Mouse (Mus musculus) layer of hippocampus, adult 8-10 months (tissue): ENCODE measurements around the gene Bloc1s4. TPM values are rescaled to one million over a fixed set of nuclear protein-coding genes. Genes with fewer than 3 reads are reported as not detected.

Source experiments
- DNase-seq, 2 experiments: peaks; one replicate each; pipeline ENCODE4 v3.0.0; 2022; ENCODE audit warnings: low spot score in 2 of 2
- total RNA-seq, 4 experiments: library from RNA; stranded (reverse); gene quantifications; 2 replicates each; pipeline ENCODE4 v1.2.4; 2022

Gene Bloc1s4
- total RNA-seq: 10 to 100 TPM; 14.4 to 21.4 (median 18.5) TPM

DNA sequence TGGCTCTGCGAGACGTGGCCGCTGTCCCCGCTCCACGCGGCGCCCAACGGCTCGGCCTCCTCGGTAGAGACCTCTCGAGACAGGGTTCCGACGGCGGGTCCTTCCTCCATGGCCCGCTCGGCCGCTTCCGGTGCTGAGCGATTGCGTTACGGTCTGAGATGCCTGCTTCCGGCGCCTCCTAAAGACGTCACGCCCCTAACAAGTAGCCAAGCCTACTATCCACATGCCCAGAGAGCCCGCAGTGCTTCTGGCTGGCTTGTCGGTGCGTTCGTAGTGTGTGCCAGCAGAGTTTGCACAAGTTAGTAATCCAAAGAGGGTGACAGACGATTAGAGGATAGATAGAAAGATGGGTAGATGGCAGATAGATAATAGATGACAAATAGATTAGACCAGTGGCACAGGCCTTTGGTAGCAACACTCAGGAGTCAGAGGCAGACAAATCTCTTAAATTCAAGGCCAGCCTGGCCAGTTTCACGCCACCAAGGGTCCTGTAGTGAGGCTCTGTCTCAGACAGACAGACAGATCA, at the start of gene Bloc1s4:
TSS of gene Bloc1s4 (minus strand) at position 115 of the 526 bp plus-strand sequence.
- DNase-seq: peak; percentile 92 to 95

DNA sequence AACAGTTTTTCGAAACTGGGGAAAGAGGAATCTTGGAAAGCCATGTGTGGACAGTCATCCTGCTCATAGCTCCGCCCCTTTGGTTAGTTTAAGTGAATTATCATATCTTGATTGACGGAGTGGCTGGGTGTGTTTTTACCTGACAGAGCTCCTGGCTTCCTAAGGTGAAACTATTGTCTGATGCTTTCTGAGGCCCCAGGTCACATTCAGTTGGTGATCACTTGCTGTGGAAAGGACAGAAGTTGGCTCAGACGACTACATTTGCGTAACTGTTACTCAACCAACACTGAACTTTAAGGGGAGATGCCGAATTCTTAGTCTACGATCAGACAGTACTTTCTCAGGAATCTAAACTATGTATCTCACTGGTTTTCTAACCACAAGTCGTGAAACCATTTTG, 48.8 kb upstream of the Bloc1s4 start:
- DNase-seq: no peak

DNA sequence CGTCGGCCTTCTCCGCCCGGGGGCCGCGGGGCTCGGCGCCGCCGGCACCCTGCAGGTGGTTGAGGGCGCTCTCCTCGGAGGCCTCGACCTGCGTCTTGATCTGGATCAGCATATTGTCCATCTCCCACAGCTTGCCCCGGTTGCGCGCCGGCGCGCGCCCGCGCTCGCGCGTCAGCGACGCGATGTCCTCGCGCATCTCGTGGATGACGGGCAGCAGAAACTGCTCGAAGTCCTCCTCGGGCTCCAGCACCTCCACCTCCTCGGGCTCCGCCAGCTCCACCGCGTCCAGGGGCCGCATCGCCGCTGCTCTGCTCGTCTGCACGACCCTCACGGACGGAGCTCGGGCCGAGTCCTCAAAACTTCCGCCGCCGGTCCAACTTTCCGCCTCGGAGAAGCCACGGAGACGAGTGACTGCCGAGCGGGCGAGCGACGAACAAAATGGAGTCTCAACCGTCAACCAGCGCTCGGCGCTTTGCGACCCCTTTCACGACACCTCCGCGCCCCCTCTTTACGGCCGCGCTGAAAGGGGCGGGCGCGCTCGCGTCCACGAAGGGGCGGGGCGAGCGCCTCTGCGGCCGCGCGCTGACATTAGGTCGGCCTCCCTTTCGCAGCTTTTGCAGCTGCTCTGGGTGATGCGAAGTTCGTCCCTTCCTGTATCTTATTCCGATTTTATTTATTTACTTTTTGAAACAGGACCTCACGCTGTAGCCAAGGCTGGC, 48.0 kb upstream of the Bloc1s4 start, which contains the start of gene Mrfap1:
TSS of gene Mrfap1 (minus strand) at position 477 of the 719 bp plus-strand sequence.
- DNase-seq: peak; percentile 90 to 93

DNA sequence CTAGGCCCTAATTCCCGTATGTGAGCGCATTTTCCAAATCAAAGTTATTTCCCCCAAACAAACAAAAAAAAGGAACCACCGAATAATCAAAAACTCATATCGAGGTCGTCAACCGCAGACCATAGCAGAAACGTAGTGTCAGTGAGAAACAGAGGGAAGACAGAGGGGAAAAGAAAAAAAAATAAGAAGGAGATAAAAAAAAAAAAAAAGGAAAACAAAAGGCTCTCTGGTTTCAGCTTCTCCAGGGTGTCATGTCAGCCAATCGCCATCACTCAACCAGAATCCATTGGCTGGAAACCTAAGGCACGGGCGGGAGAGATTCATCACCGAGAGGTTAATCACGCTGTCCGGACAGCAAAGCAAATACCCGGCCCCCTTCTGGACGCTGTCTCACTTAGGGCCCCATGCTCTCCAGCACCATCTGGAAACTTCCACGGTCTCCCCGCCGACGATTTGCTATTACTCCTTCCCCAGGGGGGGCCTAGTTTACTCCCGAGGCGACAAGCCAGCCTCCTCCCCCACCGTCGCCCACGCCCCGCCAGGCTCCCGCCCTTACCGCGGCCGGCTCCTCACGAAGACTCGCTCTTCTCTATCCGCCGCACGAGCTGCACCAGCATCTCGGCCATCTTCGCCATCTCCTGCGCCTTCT, 47.3 kb upstream of the Bloc1s4 start:
- peak; percentile 64 to 67 for DNase-seq

DNA sequence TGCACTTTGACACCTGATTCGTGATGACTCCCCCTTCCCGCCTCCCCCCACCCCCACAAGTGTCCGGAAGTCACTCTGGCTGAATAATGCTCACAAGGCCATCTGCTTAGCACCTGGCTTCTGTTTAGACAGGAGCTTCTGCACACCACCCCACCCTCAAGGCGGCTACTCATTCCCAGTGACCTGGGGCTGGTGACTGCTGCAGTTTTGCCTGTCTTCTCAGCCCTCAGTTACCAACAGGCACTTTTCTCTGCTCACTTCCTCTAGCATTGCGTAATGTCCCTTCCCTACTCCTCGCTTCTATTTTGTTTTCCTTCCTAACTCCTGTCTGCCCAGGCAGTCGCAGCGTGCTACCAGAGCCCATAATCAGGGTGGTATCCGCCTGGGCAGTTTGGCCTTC, 43.4 kb upstream of the Bloc1s4 start:
- DNase-seq: no peak

DNA sequence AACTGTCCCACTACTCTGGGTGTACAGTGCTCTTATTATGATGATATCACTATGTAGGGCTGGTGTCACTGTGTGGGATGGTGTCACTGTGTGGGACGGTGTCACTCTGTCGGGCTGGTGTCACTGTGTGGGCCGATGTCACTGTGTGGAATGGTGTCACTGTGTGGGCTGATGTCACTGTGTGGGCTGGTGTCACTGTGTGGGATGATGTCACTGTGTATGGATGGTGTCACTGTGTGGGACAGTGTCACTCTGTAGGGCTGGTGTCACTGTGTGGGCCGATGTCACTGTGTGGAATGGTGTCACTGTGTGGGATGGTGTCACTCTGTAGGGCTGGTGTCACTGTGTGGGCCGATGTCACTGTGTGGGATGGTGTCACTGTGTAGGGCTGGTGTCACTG, 37.6 kb upstream of the Bloc1s4 start:
- no peak for DNase-seq

DNA sequence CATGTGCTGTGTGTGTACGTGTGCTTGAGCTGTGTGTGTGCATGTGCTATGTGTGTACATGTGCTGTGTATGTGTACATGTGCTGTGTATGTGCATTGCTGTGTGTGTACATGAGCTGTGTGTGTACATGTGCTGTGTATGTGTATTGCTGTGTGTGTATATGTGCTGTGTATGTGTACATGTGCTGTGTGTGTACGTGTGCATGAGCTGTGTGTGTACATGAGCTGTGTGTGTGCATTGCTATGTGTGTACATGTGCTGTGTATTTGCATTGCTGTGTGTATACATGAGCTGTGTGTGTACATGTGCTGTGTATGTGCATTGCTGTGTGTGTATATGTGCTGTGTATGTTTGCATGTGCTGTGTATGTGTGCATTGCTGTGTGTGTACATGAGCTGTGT, 31.1 kb upstream of the Bloc1s4 start:
- DNase-seq: no peak

DNA sequence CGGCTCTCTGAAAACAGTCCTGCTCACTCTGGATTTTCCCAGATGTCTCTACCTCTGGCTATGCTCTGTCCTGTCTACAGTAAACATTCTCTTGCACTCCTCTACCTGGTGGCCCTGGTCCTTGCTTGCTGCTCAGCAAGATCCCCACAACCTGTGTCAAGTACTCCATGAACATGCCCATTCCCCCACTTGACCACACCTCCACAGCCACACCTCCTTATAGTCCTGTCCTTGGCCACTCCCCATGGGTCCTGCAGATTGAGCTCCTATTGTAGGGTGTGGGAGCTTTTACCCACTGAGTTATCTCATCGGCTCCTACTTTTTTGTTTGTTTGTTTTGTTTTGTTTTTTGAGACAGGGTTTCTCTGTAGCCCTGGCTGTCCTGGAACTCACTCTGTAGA, 30.5 kb upstream of the Bloc1s4 start:
- no peak for DNase-seq

DNA sequence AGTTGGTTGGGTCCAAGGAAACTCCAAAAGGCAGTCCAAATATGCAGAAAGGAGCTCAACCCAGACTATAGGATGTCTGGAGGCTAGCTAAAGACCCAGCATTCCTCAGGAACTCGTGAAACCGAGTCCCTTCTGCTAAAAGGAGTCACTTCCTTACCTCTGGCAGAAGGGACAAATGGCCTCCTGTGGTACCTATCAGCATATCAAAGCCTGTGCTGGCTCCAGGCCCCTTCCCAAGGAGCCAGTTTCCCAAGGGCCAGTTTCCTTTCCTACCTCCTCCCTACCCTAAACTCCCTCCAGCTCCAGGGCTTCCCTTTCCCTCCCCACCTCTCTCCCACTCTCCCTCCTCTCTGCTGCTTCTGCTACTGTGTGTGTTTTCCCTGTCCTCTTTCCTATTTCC, 28.7 kb upstream of the Bloc1s4 start:
- DNase-seq: no peak

DNA sequence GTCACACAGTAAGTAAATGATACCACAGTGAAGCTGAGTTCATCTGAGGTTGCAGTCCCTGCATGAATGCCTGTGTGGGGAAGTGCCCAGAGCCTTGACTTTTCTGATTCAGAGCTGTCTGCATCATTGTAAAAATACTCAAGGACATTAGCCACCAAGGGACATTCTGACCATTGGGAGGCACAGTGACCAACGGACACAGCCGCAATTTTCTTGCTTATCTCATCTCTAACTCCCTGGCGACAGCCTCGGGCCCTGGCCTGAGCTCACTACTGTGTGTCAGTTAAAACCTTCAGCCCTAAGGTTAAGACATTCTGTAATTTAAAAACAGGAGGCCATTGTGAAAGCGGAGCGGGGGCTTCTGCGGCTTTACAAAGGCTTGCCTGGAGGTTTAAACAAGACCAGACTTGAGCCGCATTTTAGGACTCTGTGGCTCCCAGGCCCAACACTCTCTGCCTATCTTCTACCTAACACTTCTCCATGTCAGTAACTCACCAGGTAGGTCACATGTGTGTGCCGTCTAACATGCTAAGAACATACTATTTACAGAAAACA, 27.6 kb upstream of the Bloc1s4 start:
- no peak for DNase-seq

DNA sequence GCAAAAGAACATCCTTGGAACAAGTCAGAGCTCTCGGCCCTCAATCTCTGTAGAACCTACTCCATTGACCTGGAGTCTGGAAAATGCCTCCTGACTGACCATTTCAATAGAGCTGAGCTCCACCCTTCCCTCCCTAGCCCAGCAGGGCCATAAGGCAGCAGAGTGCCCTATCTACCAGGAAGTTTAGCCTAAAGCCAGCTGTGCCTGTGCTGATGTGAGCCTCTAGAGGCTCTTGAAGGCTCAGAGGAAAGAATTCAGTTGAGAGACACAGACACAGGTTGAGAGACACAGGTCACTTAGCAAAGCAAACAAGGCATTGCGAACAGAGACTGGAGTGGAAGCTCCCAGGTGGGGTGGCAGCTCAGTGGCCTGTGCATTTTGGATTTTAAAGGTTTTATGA, 26.9 kb upstream of the Bloc1s4 start:
- no peak for DNase-seq

DNA sequence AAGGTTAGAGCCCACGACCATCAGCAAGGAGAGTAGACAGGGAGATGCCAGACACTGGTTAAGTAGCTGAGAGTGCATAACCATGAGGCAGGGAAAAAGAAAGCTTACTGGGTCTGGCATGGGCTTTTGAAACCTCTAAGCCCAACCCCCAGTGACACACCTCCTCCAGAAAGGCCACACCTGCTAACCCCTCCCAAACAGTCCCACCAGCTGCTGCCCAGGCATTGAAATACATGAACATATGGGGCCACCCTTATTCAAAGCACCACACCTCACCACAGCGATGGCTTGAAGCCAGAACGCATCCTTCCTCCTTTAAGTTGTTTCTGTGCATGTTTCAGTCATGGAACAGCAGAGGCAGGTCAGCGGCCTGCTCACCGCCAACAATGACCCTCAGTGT, 24.1 kb upstream of the Bloc1s4 start:
- no peak for DNase-seq

DNA sequence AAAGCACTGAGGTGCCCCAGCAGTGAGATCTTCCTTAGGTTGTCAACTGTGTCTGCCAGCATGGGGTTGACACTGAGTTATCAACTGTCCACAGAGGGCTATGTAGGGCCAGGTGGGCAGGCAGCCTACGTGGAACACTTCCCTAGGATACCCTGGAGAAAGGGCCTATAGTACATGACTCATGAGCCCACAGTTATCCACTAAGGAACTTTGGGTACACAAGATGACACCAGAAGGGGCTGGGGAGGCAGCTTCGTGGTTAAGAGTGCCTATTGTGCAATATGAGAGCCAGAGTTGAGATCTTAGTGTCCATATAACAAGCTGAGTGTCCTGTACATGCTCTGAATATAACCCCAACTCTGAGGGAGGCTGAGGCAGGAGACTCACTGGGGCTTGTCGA, 21.2 kb upstream of the Bloc1s4 start:
- DNase-seq: no peak

DNA sequence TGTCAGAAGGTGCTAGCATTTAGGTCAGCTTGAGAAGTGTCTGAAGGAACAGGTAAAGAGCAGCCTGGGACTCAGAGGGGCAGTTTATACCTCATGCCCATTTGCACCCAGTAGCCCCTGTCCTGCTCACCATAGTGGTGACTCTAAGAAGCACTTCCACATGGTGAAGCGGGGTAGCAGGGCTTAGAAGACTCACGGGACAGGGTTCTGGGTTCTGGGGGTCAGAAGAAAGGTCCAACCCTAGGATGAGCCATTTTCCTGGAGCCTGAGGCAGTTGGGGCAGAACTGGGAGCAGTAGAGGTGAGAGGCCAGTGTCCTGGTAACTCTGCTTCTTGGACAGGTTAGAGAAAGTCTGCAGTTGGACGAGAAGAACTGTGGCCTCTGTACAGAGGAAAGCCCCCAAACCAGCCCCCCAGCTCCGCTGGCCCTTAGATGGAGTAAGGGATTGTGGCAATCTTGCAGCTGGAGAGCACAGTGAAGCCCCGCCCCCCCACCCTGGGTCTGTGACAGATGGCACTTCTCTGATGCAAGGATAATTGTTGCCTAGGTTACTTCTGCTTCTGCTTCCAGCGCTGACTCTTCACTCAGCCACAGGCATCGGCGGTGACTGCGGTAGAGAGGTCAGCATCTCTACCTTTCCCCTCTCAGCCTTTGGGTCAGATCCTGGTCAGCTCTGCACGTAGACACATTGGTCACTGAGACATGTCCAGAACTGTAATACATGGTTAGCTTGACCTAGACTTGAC, 18.7 kb upstream of the Bloc1s4 start:
- DNase-seq: no peak

DNA sequence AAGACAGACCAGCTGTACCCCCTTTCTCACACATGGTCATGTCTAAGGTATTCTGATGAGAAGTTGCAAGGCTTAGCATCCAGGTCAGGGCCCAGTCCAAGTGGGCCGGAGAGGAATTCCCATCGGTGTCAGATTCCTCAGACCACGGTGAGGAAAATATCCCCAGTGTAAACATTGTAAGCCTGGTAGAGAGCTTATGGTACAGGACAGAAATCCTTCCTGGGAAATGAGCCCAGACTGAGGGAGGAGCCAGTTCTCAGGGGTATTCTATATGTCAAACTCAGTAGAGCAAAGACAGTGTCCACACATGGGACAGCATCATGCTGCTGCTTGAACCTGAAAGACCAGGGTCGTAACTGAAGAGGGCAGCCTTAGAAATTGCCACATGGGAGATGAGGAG, 11.4 kb upstream of the Bloc1s4 start:
- DNase-seq: no peak

DNA sequence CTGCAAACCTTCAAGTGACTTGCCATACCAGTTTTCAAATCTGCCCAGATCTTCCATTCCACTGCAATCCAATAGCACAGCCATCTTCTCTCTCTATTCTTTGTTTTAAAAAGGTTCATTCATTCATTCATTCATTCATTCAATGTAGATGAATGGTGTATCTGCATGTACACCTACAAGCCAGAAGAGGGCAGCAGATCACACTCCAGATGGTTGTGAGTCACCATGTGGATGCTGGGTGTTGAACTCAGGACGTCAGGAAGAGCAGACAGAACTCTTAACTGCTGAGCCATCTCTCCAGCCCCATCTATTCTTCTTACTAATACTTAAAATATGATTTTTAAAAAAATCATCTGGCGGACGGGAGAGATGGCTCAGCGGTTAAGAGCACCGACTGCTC, 8.6 kb upstream of the Bloc1s4 start:
- no peak for DNase-seq

DNA sequence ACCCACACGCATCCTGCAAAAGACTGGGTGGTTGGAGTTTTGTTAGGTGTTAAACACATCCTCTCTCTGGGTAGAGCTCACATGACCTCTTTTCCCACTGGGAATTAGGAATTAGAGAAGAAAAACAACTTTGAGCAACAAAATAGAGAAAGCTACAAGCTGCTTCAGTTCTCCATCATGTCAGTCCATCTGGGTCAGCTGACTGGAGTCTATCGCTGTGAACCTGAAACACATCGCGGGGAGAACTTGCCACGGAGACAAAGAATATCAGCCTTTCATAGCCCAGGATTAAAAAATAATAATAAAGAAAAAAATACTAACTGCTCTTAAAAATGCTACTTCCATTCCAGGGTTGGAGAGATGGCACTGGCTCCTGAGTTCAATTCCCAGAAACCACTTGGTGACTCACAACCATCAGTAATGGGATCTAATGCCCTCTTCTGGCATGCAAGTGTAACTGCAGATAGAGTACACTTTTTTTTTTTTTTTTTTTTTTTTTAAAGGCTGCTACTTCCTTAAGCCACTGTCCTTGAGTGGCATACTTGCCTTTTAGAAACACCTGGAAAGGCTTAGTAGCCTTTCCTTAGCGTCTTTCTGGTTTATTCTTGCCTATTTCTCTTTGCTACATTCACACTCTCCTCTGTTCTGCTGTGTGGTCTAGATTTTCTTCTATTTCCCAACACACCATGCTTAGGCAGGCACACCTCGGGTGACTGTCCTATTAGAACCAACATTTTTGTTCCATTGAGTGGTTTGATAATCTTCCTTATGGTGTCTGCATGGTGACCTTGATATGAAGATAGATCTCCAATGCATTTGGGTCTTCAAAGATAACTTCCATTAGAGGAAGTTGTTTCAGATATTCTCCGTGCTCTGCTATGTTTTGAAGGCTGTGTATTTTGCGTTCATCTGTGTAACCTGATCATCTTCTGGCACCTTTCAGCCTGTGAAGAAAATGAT, 1.9 kb upstream of the Bloc1s4 start:
- no peak for DNase-seq

DNA sequence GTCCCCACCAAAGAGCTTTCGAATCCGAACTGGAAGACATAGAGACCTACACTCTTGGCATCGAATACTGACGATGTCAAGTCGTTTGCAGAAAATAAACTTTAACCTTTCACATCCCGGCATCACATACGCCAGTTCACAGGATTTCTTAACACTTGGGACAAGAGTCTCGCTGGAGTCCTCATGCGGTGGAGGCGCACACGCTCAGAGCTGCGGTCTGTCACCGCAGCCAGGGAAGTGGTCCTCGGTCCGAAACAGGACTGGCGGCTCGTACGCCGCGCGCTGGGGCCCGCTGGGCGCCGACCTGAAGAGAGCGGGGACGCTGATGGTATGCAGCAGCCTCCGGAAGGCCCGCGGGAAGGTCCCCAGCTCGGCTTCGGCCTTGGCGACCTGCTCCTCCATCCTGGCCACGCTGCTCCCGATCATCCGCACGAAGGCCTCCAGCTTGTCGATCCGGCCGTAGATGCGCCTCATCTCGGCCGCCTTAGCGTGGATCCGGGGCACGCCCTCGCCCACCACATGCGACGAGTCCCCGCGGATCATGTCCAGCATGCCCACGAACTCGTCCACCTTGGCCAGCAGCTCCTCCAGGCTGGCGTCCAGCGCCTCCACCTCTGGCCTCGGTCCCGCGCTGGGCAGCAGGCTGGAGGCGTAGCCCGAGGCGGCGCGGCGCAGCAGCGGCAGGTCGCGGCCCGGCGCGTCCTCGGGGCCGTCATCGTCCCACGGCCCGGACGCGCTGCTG, 485 bp downstream of the Bloc1s4 start:
- no peak for DNase-seq

DNA sequence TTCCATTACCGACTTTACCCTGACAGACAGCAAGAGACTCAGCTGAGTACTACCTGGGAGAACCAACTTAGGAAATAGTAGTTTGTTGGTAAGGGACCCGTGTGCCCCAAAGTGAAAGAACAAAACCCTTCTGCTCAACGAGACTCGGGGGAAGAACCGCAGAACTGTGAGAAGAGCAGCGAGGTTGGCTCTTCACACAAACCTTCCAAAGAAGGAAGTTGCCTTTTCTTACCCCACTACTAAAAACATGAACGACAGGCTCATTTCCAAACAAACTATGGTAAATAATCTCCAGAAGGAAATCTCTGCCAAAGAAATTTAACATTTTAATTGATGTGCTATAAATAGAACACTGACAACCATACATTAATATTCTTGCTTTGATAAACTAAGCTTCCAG, 1.4 kb downstream of the Bloc1s4 start:
- no peak for DNase-seq
